Mouse (Mus musculus) kidney, embryonic 14.5 days (tissue): ENCODE measurements around the gene Slc46a1. TPM values are rescaled to one million over a fixed set of nuclear protein-coding genes. Genes with fewer than 3 reads are reported as not detected.

Experiments used
- ATAC-seq: fragments of 200-750 bp; cut with Nextera tagmentation; 2 replicates; pipeline ENCODE4 v1.8.0; 2017; ENCODE audit warnings: moderate number of reproducible peaks, mild to moderate bottlenecking, moderate TSS enrichment, moderate library complexity; ENCODE audit not compliant: low FRiP score, low TSS enrichment
- H3K27ac ChIP-seq: fragments of 300-500 bp; sonication (generic); 2 replicates; pipeline ENCODE4 v1.5.1; 2014; ENCODE audit warnings: low read depth, mild to moderate bottlenecking, low read length, moderate library complexity, mixed read lengths
- H3K27me3 ChIP-seq: fragments of 300-500 bp; sonication (generic); 2 replicates; pipeline ENCODE4 v1.6.1; 2014; ENCODE audit warnings: mild to moderate bottlenecking, low read length; ENCODE audit not compliant: control insufficient read depth, insufficient read depth
- H3K36me3 ChIP-seq: fragments of 300-500 bp; sonication (generic); 2 replicates; pipeline ENCODE4 v1.6.1; 2014; ENCODE audit warnings: low read length, mixed read lengths; ENCODE audit not compliant: control insufficient read depth, insufficient read depth
- H3K4me1 ChIP-seq: fragments of 300-500 bp; sonication (generic); 2 replicates; pipeline ENCODE4 v1.6.1; 2014; ENCODE audit warnings: low read length, mixed read lengths; ENCODE audit not compliant: control insufficient read depth, insufficient read depth
- H3K4me2 ChIP-seq: fragments of 300-500 bp; sonication (generic); replicated peaks from 2 replicates; pipeline ENCODE4 v1.6.1; 2014; ENCODE audit warnings: low read depth, mild to moderate bottlenecking, low read length
- H3K4me3 ChIP-seq: fragments of 300-500 bp; sonication (generic); 2 replicates; pipeline ENCODE4 v1.5.1; 2014; ENCODE audit warnings: mild to moderate bottlenecking, low read length
- H3K9ac ChIP-seq: fragments of 300-500 bp; sonication (generic); 2 replicates; pipeline ENCODE4 v1.6.1; 2014; ENCODE audit warnings: low read depth, mild to moderate bottlenecking, low read length, moderate library complexity
- H3K9me3 ChIP-seq: fragments of 300-500 bp; sonication (generic); 2 replicates; pipeline ENCODE4 v1.6.1; 2016; ENCODE audit warnings: low read length; ENCODE audit not compliant: control insufficient read depth
- WGBS: fragments of 180-500 bp; shearing (Covaris S2); extraction: QIAGEN DNeasy Blood & Tissue Kit; methylation state at CpG from one replicate; pipeline ENCODE4 v1.1.7; 2014; 5-methylcytosine and 5-hydroxymethylcytosine counted together
- polyA plus RNA-seq: library from polyadenylated mRNA; unstranded; fragments of >200 nt; fragmentation: Nextera tagmentation; extraction: Ambion mirVana; gene quantifications from 2 replicates; pipeline ENCODE4 v1.2.1, GENCODE M21; 2014

The Slc46a1 gene
- polyA plus RNA-seq, 1 experiment from 2014 or later: 18.5 TPM

DNA sequence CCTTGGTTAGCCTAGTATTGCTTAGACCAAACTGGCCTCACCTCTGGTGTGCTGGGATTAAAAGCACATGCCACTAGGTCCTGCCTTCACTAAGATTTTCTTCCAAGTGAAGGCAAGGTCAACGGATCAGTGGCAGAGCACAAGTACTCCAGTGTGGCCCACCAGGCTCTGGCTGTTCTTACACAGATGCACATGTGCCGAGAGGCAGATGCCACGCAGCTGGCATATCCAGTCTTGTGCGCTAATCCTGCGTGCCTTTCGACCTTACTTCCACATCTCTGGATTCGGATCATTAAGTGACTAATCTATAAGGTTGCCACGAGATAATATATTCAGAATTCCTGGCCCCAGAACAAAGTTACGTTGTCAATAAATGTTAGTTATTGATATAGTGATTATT, 381 bp upstream of the Slc46a1 start:
- ATAC-seq: no peak
- peak overlapping the region; percentile 93 for H3K4me2 ChIP-seq
- peaks cover 4% of the 10 kb centered on the region; the same call in 1 of the 2 replicates for H3K9me3 ChIP-seq
- 23% methylated on average over 9 of the region's 9 CpGs for WGBS
- peaks cover 14% of the 10 kb centered on the region for H3K4me1 ChIP-seq
- peak overlapping the region; percentile 80 for H3K4me3 ChIP-seq
- no peak overlapping the region for H3K27ac ChIP-seq
- 0 out of 2 replicates have a peak overlapping the region, but pooled peaks have one; percentile 82 for H3K9ac ChIP-seq
- H3K27me3 ChIP-seq: no peaks in the 10 kb centered on the region
- no peaks in the 10 kb centered on the region; the same call in 1 of the 2 replicates for H3K36me3 ChIP-seq

DNA sequence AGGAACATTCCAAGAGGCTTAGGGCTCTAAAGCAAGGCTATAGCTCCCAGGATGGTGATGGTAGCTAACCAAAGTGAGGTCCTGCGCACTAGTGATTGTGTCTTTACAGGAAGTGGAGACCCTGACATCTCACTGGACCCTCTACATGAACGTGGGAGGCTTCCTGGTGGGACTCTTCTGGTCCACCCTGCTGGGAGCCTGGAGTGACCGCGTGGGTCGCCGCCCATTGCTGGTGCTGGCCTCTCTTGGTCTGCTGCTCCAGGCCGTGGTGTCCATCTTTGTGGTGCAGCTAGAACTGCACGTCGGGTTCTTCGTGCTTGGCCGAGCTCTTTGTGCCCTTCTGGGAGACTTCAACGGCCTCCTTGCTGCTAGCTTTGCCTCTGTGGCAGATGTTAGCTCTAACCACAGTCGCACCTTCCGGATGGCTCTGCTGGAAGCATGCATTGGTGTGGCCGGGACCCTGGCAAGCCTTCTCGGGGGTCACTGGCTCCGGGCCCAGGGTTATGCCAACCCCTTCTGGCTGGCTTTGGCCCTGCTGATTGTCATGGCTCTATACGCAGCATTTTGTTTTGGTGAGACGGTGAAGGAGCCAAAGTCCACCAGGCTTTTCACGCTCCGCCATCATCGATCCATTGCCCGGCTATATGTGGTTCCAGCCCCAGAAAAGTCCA, 880 bp downstream of the Slc46a1 start:
- peak overlapping the region; percentile 80 for H3K4me3 ChIP-seq
- H3K27me3 ChIP-seq: no peaks in the 10 kb centered on the region
- peak overlapping the region; percentile 93 for H3K4me2 ChIP-seq
- H3K9me3 ChIP-seq: peaks cover 4% of the 10 kb centered on the region; the same call in 1 of the 2 replicates
- WGBS: 63% methylated on average over 23 of the region's 23 CpGs
- peak; percentile 65 for ATAC-seq
- H3K36me3 ChIP-seq: no peaks in the 10 kb centered on the region; the same call in 1 of the 2 replicates
- H3K9ac ChIP-seq: peak overlapping the region; percentile 82
- H3K4me1 ChIP-seq: peaks cover 14% of the 10 kb centered on the region
- H3K27ac ChIP-seq: peak overlapping the region; percentile 94

DNA sequence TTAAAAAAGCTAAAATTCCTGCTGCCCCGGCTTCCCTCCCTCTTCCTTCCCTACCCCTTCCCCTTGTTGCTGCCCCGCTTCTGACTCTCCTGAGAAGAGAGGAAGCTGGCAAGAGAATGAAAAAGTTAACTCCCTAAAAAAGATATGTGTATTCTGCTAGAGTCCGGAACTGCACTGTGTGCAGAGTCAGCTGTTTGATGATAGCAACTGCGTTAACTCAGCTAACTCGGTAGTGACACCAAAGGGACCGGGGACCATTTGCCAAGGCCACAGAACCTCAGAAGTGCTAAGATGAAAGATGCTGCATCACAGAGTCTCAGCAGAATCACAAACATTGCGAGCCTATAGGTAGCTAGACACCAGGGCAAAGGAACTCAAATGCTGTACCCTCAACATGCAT, 2.0 kb downstream of the Slc46a1 start:
- whole genome bisulfite sequencing: 74% methylated on average over 7 of the region's 7 CpGs

DNA sequence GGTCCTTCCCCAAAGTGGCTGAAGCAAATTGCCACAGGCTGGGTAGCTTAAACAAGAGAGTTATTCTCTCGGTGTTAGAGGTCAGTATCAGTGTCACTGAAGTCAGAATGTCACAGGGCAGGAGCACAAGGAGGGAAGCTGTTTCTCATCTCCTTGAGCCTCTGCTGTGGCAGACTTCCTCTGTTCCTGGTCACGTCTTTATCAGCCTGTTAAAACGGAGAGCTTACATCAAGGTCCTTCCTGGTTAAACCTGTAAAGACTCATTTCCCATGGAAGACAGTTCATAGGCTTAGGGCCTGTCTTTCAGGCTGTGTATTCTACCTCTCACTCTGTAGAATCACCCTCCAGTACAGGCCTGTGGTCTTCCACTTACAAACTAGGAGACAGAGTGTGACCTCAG, 2.4 kb downstream of the Slc46a1 start:
- Histone ChIP-seq H3K4me2 (no peak overlapping the region), H3K27me3 (no peaks in the 10 kb centered on the region), H3K9me3 (no peaks in the 10 kb centered on the region), H3K27ac (no peak overlapping the region), H3K36me3 (no peaks in the 10 kb centered on the region; the same call in 1 of the 2 replicates), H3K9ac (no peak overlapping the region), H3K4me1 (peaks cover 14% of the 10 kb centered on the region), H3K4me3 (no peak overlapping the region)
- WGBS: 49% methylated on average over 3 of the region's 3 CpGs
- ATAC-seq: no peak

More for the DNA sequence above, 2.0 kb downstream of the Slc46a1 start:
- Histone ChIP-seq H3K9me3 (no peaks in the 10 kb centered on the region), H3K27me3 (no peaks in the 10 kb centered on the region), H3K4me2 (no peak overlapping the region), H3K27ac (no peak overlapping the region), H3K36me3 (no peaks in the 10 kb centered on the region; the same call in 1 of the 2 replicates), H3K9ac (no peak overlapping the region), H3K4me1 (peaks cover 14% of the 10 kb centered on the region), H3K4me3 (no peak overlapping the region)
- ATAC-seq: no peak

DNA sequence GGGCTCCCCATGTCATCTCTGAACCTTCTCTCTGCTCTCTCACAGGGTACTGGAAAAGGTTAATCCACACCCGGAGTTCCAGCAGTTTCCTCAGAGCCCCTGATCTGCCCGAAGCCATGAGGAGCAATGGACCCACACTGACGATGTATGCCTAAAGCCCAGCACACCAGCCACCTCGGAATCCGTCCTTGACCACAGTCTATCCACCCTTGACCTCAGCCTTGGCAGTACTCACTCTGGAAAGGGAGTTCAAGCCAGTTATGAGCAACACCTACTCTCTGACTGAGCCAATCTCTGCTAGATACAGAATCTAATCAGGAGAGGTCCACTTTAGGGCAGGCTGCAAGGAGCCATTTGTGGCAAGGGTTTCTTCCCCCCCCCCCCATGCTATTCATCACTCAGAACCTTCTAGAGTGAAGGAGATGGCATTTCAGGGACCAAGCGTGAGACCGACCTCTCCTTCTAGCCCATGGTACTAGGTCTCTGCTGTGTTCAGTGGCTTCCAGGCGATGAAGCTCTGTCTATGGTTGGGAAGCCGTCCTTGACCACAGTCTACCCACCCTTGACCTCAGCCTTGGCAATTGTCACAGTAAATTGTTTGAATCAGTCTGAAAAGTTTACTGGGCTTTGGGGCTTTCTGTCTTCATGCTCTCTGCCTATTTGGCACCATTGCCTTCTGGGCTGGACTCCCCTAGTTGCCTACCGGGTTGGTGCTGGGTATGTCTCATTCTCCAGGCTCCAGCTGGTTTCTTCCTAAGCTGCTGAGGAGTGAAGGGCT, 6.0 kb downstream of the Slc46a1 start:
- 89% methylated on average over 10 of the region's 10 CpGs for WGBS
- H3K27ac ChIP-seq: no peak overlapping the region
- H3K36me3 ChIP-seq: no peaks in the 10 kb centered on the region; the same call in 1 of the 2 replicates
- no peaks in the 10 kb centered on the region for H3K27me3 ChIP-seq
- H3K4me2 ChIP-seq: no peak overlapping the region
- ATAC-seq: no peak
- H3K9ac ChIP-seq: no peak overlapping the region
- H3K4me3 ChIP-seq: no peak overlapping the region
- H3K9me3 ChIP-seq: no peaks in the 10 kb centered on the region
- peaks cover 3% of the 10 kb centered on the region for H3K4me1 ChIP-seq

DNA sequence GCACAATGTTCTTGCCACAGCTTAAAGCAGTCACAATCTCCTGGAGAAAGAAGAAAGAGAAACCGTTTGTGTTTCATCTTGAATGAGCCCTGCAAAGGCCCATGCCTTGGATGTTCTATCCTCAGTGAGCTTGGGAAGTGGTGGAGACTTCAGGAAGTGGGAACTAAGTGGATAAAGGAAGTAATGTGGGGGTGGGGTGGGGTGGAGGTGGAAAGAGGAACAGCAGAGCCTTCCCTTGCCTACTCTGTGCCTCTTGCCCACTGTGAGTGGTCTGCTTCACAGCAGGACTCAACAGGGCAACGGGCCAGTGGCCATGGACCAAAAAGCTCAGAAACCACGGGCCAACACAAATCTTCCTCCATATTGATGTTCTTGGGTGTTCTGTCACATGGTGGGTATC, 9.8 kb downstream of the Slc46a1 start:
- no peak overlapping the region for H3K4me2 ChIP-seq
- H3K27ac ChIP-seq: no peak overlapping the region
- no peaks in the 10 kb centered on the region for H3K4me1 ChIP-seq
- no peak for ATAC-seq
- no peak overlapping the region for H3K9ac ChIP-seq
- 82% methylated on average over 3 of the region's 3 CpGs for WGBS
- H3K4me3 ChIP-seq: no peak overlapping the region
- H3K27me3 ChIP-seq: no peaks in the 10 kb centered on the region
- no peaks in the 10 kb centered on the region for H3K36me3 ChIP-seq
- H3K9me3 ChIP-seq: no peaks in the 10 kb centered on the region

DNA sequence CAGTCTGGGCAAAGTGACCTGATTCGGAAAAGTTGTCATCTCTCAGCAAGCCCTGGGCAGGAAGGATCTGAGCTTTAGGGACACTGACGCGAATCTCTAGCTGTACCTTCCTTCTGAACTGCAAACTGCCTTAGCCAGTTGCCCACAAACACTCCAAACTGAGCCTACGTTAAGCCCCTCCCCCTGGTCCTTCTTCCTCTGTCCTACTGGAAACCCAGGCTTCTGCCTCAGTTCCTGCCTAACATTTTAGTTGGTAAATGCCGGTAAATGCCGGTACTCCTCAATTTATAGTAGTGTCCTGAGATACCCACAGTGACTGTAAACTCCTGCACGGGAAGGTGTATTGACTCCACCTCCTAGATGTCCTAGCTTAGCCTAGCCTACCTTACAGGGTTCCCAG, 18.1 kb downstream of the Slc46a1 start:
- Histone ChIP-seq H3K27me3 (peaks cover 29% of the 10 kb centered on the region), H3K9me3 (no peaks in the 10 kb centered on the region; the same call in 1 of the 2 replicates), H3K4me1 (no peaks in the 10 kb centered on the region), H3K9ac (no peak overlapping the region), H3K36me3 (no peaks in the 10 kb centered on the region), H3K4me3 (no peak overlapping the region), H3K4me2 (no peak overlapping the region), H3K27ac (no peak overlapping the region)
- WGBS: 48% methylated on average over 7 of the region's 7 CpGs
- no peak for ATAC-seq

DNA sequence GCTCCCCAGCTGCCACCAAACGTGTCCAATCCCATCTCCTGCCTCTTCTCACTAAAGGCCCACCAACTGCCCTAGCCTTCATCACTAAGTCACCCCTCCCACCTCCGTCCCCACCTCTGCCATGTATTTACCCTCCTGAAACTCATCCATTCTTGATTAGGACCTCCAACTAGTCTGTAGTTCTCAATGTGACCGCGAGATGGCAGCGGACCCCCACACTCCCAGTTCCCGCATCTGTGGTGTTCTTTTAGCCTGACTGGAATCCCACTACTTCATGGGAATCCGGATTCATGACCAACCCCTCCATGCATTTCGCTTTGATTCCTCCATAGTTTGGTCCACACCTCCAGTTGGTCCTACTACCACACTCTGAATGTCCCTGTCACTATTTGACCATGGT, 22.7 kb downstream of the Slc46a1 start:
- Histone ChIP-seq H3K9me3 (no peaks in the 10 kb centered on the region; the same call in none of the 2 replicates), H3K4me3 (no peak overlapping the region), H3K4me2 (no peak overlapping the region), H3K36me3 (no peaks in the 10 kb centered on the region), H3K27ac (no peak overlapping the region), H3K4me1 (no peaks in the 10 kb centered on the region), H3K9ac (no peak overlapping the region), H3K27me3 (peaks cover 60% of the 10 kb centered on the region)
- 5% methylated on average over 8 of the region's 8 CpGs for WGBS
- ATAC-seq: no peak

DNA sequence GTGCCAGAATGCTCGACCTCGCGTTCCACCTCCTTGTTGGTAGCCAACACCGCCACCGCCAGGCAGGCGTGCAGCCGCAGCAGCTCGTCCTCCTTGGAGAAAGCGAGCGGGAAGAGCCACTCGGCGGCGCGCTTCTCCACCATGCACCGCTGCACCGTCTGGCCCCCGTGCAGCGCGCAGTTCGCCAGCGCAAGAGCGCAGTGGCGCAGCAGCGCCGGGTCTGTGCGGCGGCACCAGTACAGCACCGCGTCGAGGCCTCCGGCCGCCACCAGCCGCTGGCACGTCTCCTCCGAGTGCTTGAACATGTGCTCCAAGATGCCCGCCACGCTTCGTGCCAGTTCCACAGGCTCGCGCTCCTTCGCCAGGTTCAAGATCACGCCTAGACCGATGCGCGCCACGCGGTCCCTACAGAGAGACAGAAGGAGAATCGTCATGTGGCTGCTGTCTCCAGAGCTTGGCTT, 25.3 kb downstream of the Slc46a1 start:
- peak; percentile 47; the same call in 1 of the 2 replicates for ATAC-seq
- Histone ChIP-seq H3K27ac (no peak overlapping the region), H3K4me1 (no peaks in the 10 kb centered on the region), H3K4me3 (peak overlapping the region; percentile 18), H3K4me2 (peak overlapping the region; percentile 42), H3K36me3 (no peaks in the 10 kb centered on the region), H3K27me3 (peaks cover 54% of the 10 kb centered on the region), H3K9ac (no peak overlapping the region), H3K9me3 (no peaks in the 10 kb centered on the region; the same call in none of the 2 replicates)
- WGBS: 10% methylated on average over 48 of the region's 48 CpGs
